Mouse (Mus musculus) MEL (cell line): ENCODE measurements around the gene Gm28048. TPM values are rescaled to one million over a fixed set of nuclear protein-coding genes. Genes with fewer than 3 reads are reported as not detected.
A peak's percentile ranks its signal among the peaks of the same experiment; 100 is the strongest.

Experiments used
- DNase-seq: peaks from one replicate; pipeline ENCODE4 v3.0.0; 2011; ENCODE audit warnings: low read depth, low spot score
- H3K27ac ChIP-seq: 2 replicates; pipeline ENCODE4 v1.5.1; 2012; ENCODE audit warnings: low read depth, mild to moderate bottlenecking, control low read depth, low read length, moderate library complexity; ENCODE audit not compliant: control insufficient read depth
- H3K27me3 ChIP-seq, 2 experiments: fragments of 150-350 bp in 1 of 2; sonication (generic) in 1 of 2; 2 replicates each; pipeline ENCODE4 v1.6.1; 2012; ENCODE audit warnings: low read length in 2 of 2, mild to moderate bottlenecking in 2 of 2, improper control_type of control experiment in 1 of 2, moderate library complexity in 1 of 2; ENCODE audit not compliant: insufficient read depth in 2 of 2, control insufficient read depth in 1 of 2
- H3K36me3 ChIP-seq, 2 experiments: 2 replicates each; pipeline ENCODE4 v1.6.1; 2012 to 2014; ENCODE audit warnings: low read length in 2 of 2, improper control_type of control experiment in 1 of 2, inconsistent platforms in 1 of 2, mild to moderate bottlenecking in 1 of 2; ENCODE audit not compliant: insufficient read depth in 2 of 2, control insufficient read depth in 1 of 2
- H3K4me1 ChIP-seq, 2 experiments: fragments of 150-350 bp in 1 of 2; sonication (generic) in 1 of 2; 2 replicates each; pipeline ENCODE4 v1.6.1; 2012; ENCODE audit warnings: low read length in 2 of 2, improper control_type of control experiment in 1 of 2, mild to moderate bottlenecking in 1 of 2; ENCODE audit not compliant: insufficient read depth in 2 of 2, control insufficient read depth in 1 of 2
- H3K4me3 ChIP-seq, 2 experiments: fragments of 150-350 bp in 1 of 2; sonication (generic) in 1 of 2; 2 replicates each; pipeline ENCODE4 v1.5.1; 2012; ENCODE audit warnings: low read depth in 2 of 2, low read length in 2 of 2, mild to moderate bottlenecking in 2 of 2, moderate library complexity in 2 of 2, control low read depth in 1 of 2, improper control_type of control experiment in 1 of 2; ENCODE audit not compliant: control insufficient read depth in 1 of 2, insufficient read depth in 1 of 2
- H3K79me2 ChIP-seq: 2 replicates; pipeline ENCODE4 v1.6.1; 2012; ENCODE audit warnings: mild to moderate bottlenecking, low read length, moderate library complexity; ENCODE audit not compliant: control insufficient read depth, poor library complexity, insufficient read depth
- H3K9ac ChIP-seq: 2 replicates; pipeline ENCODE4 v1.6.1; 2012; ENCODE audit warnings: low read depth, mild to moderate bottlenecking, control low read depth, low read length, moderate library complexity; ENCODE audit not compliant: control insufficient read depth, poor library complexity, severe bottlenecking
- H3K9me3 ChIP-seq: fragments of 150-350 bp; sonication (generic); replicated peaks from 2 replicates; pipeline ENCODE4 v1.6.1; 2012; ENCODE audit warnings: mild to moderate bottlenecking, low read length, improper control_type of control experiment, moderate library complexity; ENCODE audit not compliant: insufficient read depth
- BHLHE40 ChIP-seq: IDR thresholded peaks from 2 replicates; pipeline ENCODE4 v1.6.1; 2012; ENCODE audit warnings: low read depth, mild to moderate bottlenecking, inconsistent platforms, low read length, improper control_type of control experiment, borderline replicate concordance
- CHD2 ChIP-seq: IDR thresholded peaks from 2 replicates; pipeline ENCODE4 v1.6.1; 2011; ENCODE audit warnings: low read length, improper control_type of control experiment
- CTCF ChIP-seq, 3 experiments: IDR thresholded peaks in 2 of 3; conservative IDR thresholded peaks in 1 of 3; 2 replicates each; pipeline ENCODE4 v1.5.1; 2011 to 2012; ENCODE audit warnings: low read length in 3 of 3, low read depth in 2 of 3, mild to moderate bottlenecking in 2 of 3, improper control_type of control experiment in 1 of 3, inconsistent platforms in 1 of 3, mixed read lengths in 1 of 3, moderate library complexity in 1 of 3; ENCODE audit not compliant: control insufficient read depth in 1 of 3, insufficient read depth in 1 of 3, poor library complexity in 1 of 3, severe bottlenecking in 1 of 3
- ELF1 ChIP-seq: IDR thresholded peaks from 2 replicates; pipeline ENCODE4 v1.6.1; 2014; ENCODE audit warnings: low read depth, mild to moderate bottlenecking, inconsistent platforms, low read length, improper control_type of control experiment, moderate library complexity
- EP300 ChIP-seq, 2 experiments: IDR thresholded peaks; 2 replicates each; pipeline ENCODE4 v1.6.1; 2011; ENCODE audit warnings: improper control_type of control experiment in 2 of 2, low read length in 2 of 2, low read depth in 1 of 2, mild to moderate bottlenecking in 1 of 2
- ETS1 ChIP-seq: IDR thresholded peaks from 2 replicates; pipeline ENCODE4 v1.6.1; 2012; ENCODE audit warnings: low read depth, mild to moderate bottlenecking, inconsistent platforms, low read length, improper control_type of control experiment, moderate library complexity
- GABPA ChIP-seq: IDR thresholded peaks from 2 replicates; pipeline ENCODE4 v1.6.1; 2012; ENCODE audit warnings: low read depth, mild to moderate bottlenecking, inconsistent platforms, low read length, improper control_type of control experiment, moderate library complexity
- GATA1 ChIP-seq: IDR thresholded peaks from 2 replicates; pipeline ENCODE4 v1.6.1; 2011; ENCODE audit warnings: low read depth, low read length, improper control_type of control experiment
- HCFC1 ChIP-seq: IDR thresholded peaks from 2 replicates; pipeline ENCODE4 v1.6.1; 2012; ENCODE audit warnings: low read depth, mild to moderate bottlenecking, inconsistent platforms, low read length, improper control_type of control experiment, moderate library complexity
- JUND ChIP-seq: IDR thresholded peaks from 2 replicates; pipeline ENCODE4 v1.6.1; 2011; ENCODE audit warnings: low read depth, mild to moderate bottlenecking, improper control_type of control experiment, low read length
- KAT2A ChIP-seq: conservative IDR thresholded peaks from 2 replicates; pipeline ENCODE4 v1.6.1; 2012; ENCODE audit warnings: low read depth, low read length, improper control_type of control experiment, inconsistent platforms
- MAZ ChIP-seq: IDR thresholded peaks from 2 replicates; pipeline ENCODE4 v1.6.1; 2012; ENCODE audit warnings: low read depth, mild to moderate bottlenecking, inconsistent platforms, low read length, improper control_type of control experiment
- MEF2A ChIP-seq: IDR thresholded peaks from 2 replicates; pipeline ENCODE4 v1.6.1; 2014; ENCODE audit warnings: low read depth, mild to moderate bottlenecking, inconsistent platforms, low read length, improper control_type of control experiment; ENCODE audit not compliant: poor library complexity, insufficient replicate concordance, severe bottlenecking; ENCODE audit errors: extremely low read depth
- MXI1 ChIP-seq: IDR thresholded peaks from 2 replicates; pipeline ENCODE4 v1.6.1; 2011; ENCODE audit warnings: mild to moderate bottlenecking, low read depth, low read length, improper control_type of control experiment
- MYB ChIP-seq: IDR thresholded peaks from 2 replicates; pipeline ENCODE4 v1.6.1; 2011; ENCODE audit warnings: mild to moderate bottlenecking, low read depth, low read length, improper control_type of control experiment
- NRF1 ChIP-seq: IDR thresholded peaks from 2 replicates; pipeline ENCODE4 v1.6.1; 2014; ENCODE audit warnings: low read depth, mild to moderate bottlenecking, inconsistent platforms, low read length, improper control_type of control experiment, moderate library complexity; ENCODE audit not compliant: poor library complexity, insufficient read depth, severe bottlenecking
- POLR2A ChIP-seq, 2 experiments: IDR thresholded peaks; 2 replicates each; pipeline ENCODE4 v1.6.1; 2011 to 2012; ENCODE audit warnings: low read length in 2 of 2, mild to moderate bottlenecking in 2 of 2, control low read depth in 1 of 2, improper control_type of control experiment in 1 of 2, low read depth in 1 of 2, moderate library complexity in 1 of 2; ENCODE audit not compliant: control insufficient read depth in 1 of 2, insufficient read depth in 1 of 2, poor library complexity in 1 of 2
- RAD21 ChIP-seq: IDR thresholded peaks from 2 replicates; pipeline ENCODE4 v1.6.1; 2011; ENCODE audit warnings: mild to moderate bottlenecking, low read depth, low read length, improper control_type of control experiment
- RCOR1 ChIP-seq: IDR thresholded peaks from 2 replicates; pipeline ENCODE4 v1.6.1; 2012; ENCODE audit warnings: low read depth, mild to moderate bottlenecking, inconsistent platforms, low read length, improper control_type of control experiment
- SIN3A ChIP-seq: IDR thresholded peaks from 2 replicates; pipeline ENCODE4 v1.6.1; 2012; ENCODE audit warnings: low read length, improper control_type of control experiment, inconsistent platforms
- SMC3 ChIP-seq: IDR thresholded peaks from 2 replicates; pipeline ENCODE4 v1.6.1; 2011; ENCODE audit warnings: low read depth, low read length, improper control_type of control experiment
- TAL1 ChIP-seq: IDR thresholded peaks from 2 replicates; pipeline ENCODE4 v1.6.1; 2012; ENCODE audit warnings: mild to moderate bottlenecking, inconsistent platforms, low read length, moderate library complexity, mixed read lengths
- TBP ChIP-seq: IDR thresholded peaks from 2 replicates; pipeline ENCODE4 v1.8.0; 2011; ENCODE audit warnings: low read depth, low read length, improper control_type of control experiment
- TCF12 ChIP-seq: IDR thresholded peaks from 2 replicates; pipeline ENCODE4 v1.6.1; 2014; ENCODE audit warnings: low read depth, mild to moderate bottlenecking, inconsistent platforms, low read length, improper control_type of control experiment, moderate library complexity
- UBTF ChIP-seq: IDR thresholded peaks from 2 replicates; pipeline ENCODE4 v1.6.1; 2012; ENCODE audit warnings: low read depth, mild to moderate bottlenecking, inconsistent platforms, low read length, improper control_type of control experiment, moderate library complexity, borderline replicate concordance; ENCODE audit not compliant: insufficient read depth
- USF2 ChIP-seq, 2 experiments: IDR thresholded peaks; 2 replicates each; pipeline ENCODE4 v1.6.1; 2011 to 2012; ENCODE audit warnings: improper control_type of control experiment in 2 of 2, low read length in 2 of 2, borderline replicate concordance in 1 of 2, inconsistent platforms in 1 of 2, low read depth in 1 of 2, mild to moderate bottlenecking in 1 of 2; ENCODE audit not compliant: insufficient read depth in 1 of 2
- ZKSCAN1 ChIP-seq: IDR thresholded peaks from 2 replicates; pipeline ENCODE4 v1.6.1; 2012; ENCODE audit warnings: low read depth, mild to moderate bottlenecking, inconsistent platforms, low read length, improper control_type of control experiment, moderate library complexity
- ZMIZ1 ChIP-seq: IDR thresholded peaks from 2 replicates; pipeline ENCODE4 v1.6.1; 2012; ENCODE audit warnings: low read depth, mild to moderate bottlenecking, inconsistent platforms, low read length, improper control_type of control experiment, moderate library complexity
- ZNF384 ChIP-seq: IDR thresholded peaks from 2 replicates; pipeline ENCODE4 v1.6.1; 2012; ENCODE audit warnings: low read depth, mild to moderate bottlenecking, inconsistent platforms, low read length, improper control_type of control experiment
- polyA plus RNA-seq, 2 experiments: library from polyadenylated mRNA; stranded (reverse) in 1 of 2; unstranded in 1 of 2; fragments of >175 nt in 1 of 2; fragments of >200 nt in 1 of 2; gene quantifications; 2 replicates each; pipeline versions ENCODE4 v1.2.1 to v1.2.4; 2012; ENCODE audit warnings: low replicate concordance in 2 of 2, low read depth in 1 of 2; ENCODE audit not compliant: insufficient read length in 2 of 2, insufficient read depth in 1 of 2, missing spikeins in 1 of 2
- total RNA-seq: library from RNA; depleted of rRNA; stranded (reverse); fragments of 300-350 nt; gene quantifications from 2 replicates; pipeline ENCODE4 v1.2.3, GENCODE M21; 2012

The Gm28048 gene
- total and polyA plus RNA-seq, 3 experiments, result 8.6 to 15.0 TPM; not detected in 1

DNA sequence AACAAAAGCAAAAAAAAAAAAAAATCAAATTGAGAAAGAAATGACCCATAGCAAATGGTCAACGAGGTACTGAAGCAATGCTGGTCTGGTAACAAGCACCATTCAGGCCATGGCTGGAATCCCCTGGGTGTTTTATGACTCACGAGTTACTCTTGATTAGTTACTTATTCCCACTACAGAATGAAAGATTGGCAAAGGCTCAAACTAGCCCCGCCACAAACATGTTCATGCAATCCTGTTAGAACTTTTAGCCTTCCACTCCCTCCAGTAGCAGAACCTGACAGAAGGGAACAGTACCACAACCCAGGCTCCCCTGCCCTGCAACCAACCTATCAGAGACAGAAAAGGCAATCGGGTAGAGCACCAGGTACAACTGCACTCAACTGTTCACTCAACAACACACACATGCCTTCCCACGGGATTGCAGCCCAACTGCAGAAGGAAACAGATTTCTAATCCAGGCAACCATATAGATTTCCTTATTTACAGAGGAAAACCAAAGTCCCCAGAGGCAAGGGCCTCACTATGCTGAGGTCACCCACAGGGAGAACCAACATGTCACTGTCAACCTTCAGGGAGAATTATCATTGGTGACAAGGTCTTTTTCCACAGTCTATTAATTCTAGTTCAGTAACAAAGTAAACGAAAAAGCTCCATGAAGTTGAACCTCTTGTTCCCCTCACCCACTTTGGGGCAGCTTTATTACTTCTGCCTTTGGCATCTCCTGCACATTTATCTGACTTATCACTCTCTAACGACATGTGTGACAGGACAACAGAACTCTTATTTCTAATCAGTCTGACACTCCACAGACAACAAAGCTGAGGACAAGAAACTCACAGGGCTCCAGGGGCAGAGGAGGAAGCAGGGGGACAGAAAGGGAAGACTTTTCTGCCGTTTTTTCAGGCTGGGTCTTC, 133.9 kb downstream of the Gm28048 start (continued):
- peak; percentile 89 for TF ChIP-seq TCF12
- TF ChIP-seq GABPA, result no peak
- TF ChIP-seq CHD2, result peak; percentile 67
- TF ChIP-seq EP300 (IDR thresholded peaks at IDR 0.05; ENCODE audit: low read depth in 1 of 2, low read length in 2 of 2), result peak; percentile 86 to 94
- 0 out of 2 replicates have a peak, but pooled peaks have one; percentile 16 for TF ChIP-seq ZNF384
- no peak for TF ChIP-seq RAD21
- 0 out of 2 replicates have a peak, but pooled peaks have one; percentile 12 for TF ChIP-seq ZMIZ1
- TF ChIP-seq BHLHE40, result peak; percentile 81
- peak; percentile 90 for TF ChIP-seq MYB
- TF ChIP-seq ELF1, result no peak
- TF ChIP-seq MAZ, result no peak

DNA sequence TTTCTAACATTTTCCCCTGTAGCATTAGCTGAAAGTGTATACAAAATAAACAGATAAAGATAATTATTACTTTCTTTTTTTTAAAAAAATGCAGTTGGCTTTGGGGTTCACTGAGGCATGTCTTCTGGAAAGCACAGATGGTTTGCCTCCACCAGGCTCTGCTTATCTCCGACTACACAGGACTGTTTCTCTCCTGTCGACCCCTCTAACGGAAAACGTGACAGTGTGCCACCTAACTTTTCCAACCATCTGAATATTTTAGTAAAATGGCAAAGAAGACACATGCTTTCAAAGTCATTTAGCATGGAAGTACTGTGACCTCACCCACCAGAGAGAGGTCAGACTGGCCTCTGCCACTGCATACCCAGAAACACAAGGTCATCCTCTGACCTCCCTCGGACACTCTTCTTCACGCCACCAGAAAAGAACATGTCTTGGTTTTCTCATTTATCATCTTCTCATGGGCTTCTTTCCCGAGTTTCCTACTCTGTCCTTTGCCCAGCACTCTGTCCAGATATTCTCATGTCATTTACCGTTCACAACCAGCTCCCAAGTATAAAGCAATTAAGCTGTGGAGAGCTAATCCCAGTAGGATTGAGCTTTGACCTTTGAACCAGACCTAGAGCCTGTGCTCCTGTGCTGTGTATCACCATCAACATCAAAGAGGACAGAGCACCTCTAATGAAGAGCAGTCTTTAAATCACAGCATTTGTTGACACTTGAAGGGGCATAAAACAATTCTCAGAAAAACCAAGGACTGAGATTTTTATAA, 134.7 kb downstream of the Gm28048 start:
- peak; percentile 83 for DNase-seq
- peaks cover 73% of the 10 kb centered on the region for H3K79me2 ChIP-seq
- no peaks in the 10 kb centered on the region for H3K9me3 ChIP-seq
- H3K27ac ChIP-seq, result peak overlapping the region; percentile 91
- peaks cover 0 to 96% of the 10 kb centered on the region in 2 experiments; a peak in 2 of 4 replicates for H3K36me3 ChIP-seq
- no peaks in the 10 kb centered on the region for H3K27me3 ChIP-seq
- H3K4me3 ChIP-seq, result peak overlapping the region; percentile 4 to 8; a peak in 2 of 4 replicates
- H3K4me1 ChIP-seq, result peaks cover 69 to 75% of the 10 kb centered on the region in 2 experiments
- peak overlapping the region; percentile 52 for H3K9ac ChIP-seq
- TF ChIP-seq USF2 (IDR thresholded peaks at IDR 0.05; ENCODE audit: borderline replicate concordance in 1 of 2, insufficient read depth in 1 of 2, low read depth in 1 of 2, low read length in 2 of 2) (no peak), UBTF (no peak), GABPA (no peak), CTCF (IDR thresholded peaks at IDR 0.05 in 2 of 3, conservative IDR thresholded peaks at IDR 0.05 in 1 of 3; ENCODE audit: control insufficient read depth in 1 of 3, insufficient read depth in 1 of 3, low read depth in 2 of 3, low read length in 3 of 3, poor library complexity in 1 of 3, severe bottlenecking in 1 of 3) (no peak), MYB (peak; percentile 96), RCOR1 (peak; percentile 73), ZMIZ1 (0 out of 2 replicates have a peak, but pooled peaks have one; percentile 42), RAD21 (no peak), SIN3A (peak; percentile 90), ZKSCAN1 (no peak), SMC3 (no peak), ELF1 (no peak), TBP (peak; percentile 48; the same call in 1 of the 2 replicates), MXI1 (peak; percentile 83; the same call in 1 of the 2 replicates), TAL1 (peak; percentile 87), GATA1 (peak; percentile 91), JUND (no peak), TCF12 (peak; percentile 95), KAT2A (no peak), ETS1 (peak; percentile 95), BHLHE40 (peak; percentile 99), NRF1 (no peak), MEF2A (no peak), POLR2A (IDR thresholded peaks at IDR 0.05; ENCODE audit: control insufficient read depth in 1 of 2, insufficient read depth in 1 of 2, low read depth in 1 of 2, low read length in 2 of 2, poor library complexity in 1 of 2) (no peak), HCFC1 (no peak), MAZ (0 out of 2 replicates have a peak, but pooled peaks have one; percentile 19)
